Mouse (Mus musculus): ENCODE data around the gene Tet2.
A peak's percentile ranks its signal among the peaks of the same experiment; 100 is the strongest.
"Not testable (repeated sequence)": the region's sequence is repeated elsewhere in the genome, so short reads cannot be mapped to it uniquely, and the experiment has no call there.

Gene Tet2

DNA sequence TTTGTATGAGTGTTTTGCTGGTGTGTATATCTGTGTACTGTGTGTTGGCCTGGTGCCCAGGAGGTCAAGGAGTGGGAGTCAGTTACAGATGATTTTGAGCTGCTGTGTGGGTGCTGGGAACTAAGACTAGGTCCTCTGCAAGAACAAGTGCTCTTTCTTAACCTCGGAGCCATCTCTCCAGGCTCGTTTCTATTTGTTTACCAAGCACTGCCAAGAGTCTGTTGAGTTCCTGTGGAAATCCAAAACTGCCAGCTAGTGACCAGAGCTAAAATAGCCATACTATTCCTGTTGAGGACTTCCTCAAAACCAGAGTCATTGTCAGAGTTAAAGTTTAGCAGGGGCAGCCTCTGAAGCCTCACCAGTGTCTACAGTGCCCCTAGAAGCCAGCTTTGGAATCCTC lies 1.9 kb upstream of the Tet2 start:
- DNase-seq, result no peak

DNA sequence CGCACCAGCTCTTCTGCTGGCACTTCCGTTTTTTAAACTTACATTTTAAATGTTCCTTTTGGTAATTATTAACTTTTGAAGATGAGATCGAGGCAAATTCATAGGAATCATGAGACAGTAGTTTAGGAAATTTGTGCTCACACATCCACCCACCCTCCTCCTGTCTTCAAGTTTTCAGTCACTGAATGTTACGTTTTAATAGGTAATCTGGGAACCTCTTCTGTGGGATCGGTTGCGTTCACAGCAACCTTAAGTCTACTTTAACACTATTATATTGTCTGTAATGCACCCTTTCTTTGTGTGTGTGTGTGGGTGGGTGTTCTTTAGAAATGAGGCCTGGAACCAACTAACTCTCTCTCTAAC lies 346 bp upstream of the Tet2 start:
- no peak for DNase-seq

DNA sequence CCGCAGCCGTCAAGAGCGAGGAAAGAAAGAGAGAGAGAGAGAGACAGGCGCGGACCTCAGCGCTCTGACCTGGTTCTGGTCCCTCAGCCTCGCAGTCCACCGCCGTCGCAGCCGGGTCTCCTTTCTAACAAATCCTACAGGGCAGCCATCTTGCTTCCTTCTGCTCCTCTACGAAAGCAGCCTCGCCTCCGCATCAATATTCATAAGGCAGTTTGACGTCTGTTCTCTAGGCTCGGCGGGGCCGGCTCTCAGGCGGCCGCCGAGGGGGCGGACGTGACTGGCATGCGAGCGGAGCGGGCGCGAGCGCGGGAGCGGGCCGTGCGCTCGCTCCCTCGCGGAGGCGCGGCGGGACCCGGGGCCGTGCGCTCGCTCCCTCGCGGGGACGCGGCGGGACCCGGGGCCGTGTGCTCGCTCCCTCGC lies 798 bp downstream of the Tet2 start:
- peak; percentile 85 to 93 for DNase-seq

- peak; percentile 70 to 77 for DNase-seq
These were observed 1.6 kb downstream of the Tet2 start for GRCm38 (mm10) chr3:133543101-133544020.

DNA sequence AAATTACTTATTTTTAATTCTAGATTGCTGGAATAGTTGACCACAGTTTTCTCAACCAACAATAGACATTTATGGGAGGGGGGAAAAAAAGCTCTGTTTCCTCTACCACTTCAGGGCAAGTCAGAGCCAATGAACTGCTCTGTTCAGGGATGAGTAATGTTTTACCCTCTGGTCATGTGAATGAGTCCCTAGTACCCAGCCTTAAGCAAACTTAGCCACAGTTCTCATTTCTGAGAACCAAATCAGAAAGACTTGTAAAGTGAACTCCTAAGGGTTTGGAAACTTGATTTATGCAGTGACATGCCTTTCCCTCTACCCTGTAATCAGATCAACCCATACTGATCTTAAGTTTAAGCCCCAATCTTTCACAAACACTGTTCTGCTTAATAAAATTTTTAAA lies 2.9 kb downstream of the Tet2 start:
- DNase-seq, result no peak

DNA sequence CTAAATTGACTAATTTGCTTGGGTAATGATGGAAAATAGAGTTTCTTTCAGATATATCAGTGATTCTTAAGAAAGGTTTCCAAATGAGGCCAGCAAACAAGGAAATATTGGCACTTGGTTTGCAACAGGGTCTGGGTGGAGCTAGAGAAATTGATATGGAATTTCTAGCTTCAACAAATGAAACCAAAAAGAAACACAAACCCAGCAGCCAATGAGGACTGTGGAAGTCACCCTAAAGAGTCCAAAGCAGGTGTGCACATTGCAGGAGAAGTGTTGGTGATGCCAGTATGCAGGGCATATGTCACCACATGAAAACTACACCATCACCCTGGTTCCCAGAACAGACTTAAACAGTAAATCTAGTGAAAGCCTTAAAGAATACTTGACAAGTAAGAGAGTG lies 3.9 kb downstream of the Tet2 start:
- DNase-seq, result no peak

- DNase-seq, result no peak
These were observed 4.9 kb downstream of the Tet2 start for GRCm38 (mm10) chr3:133539991-133540390.

DNA sequence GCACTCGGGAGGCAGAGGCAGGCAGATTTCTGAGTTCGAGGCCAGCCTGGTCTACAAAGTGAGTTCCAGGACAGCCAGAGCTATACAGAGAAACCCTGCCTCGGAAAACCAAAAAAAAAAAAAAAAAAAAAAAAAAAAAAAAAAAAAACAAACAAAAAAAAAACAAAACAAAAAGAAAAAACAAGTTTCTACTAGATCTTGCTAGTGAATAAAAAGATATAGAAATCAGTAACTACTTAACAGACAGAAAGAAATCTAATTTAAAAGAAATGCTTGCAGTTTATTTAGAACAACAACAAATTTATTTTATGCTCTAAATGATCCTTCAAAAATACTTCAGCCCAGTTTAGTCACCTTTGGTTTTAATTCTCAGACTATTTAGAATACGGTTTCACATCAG lies 6.4 kb downstream of the Tet2 start:
- DNase-seq, result not testable (repeated sequence)

- DNase-seq, result peak in 1 of 2 experiments; percentile 6
These were observed 9.3 kb downstream of the Tet2 start for GRCm38 (mm10) chr3:133535644-133536043.

- DNase-seq, result peak; percentile 13 to 24
These were observed 10.9 kb downstream of the Tet2 start for GRCm38 (mm10) chr3:133534066-133534465.

DNA sequence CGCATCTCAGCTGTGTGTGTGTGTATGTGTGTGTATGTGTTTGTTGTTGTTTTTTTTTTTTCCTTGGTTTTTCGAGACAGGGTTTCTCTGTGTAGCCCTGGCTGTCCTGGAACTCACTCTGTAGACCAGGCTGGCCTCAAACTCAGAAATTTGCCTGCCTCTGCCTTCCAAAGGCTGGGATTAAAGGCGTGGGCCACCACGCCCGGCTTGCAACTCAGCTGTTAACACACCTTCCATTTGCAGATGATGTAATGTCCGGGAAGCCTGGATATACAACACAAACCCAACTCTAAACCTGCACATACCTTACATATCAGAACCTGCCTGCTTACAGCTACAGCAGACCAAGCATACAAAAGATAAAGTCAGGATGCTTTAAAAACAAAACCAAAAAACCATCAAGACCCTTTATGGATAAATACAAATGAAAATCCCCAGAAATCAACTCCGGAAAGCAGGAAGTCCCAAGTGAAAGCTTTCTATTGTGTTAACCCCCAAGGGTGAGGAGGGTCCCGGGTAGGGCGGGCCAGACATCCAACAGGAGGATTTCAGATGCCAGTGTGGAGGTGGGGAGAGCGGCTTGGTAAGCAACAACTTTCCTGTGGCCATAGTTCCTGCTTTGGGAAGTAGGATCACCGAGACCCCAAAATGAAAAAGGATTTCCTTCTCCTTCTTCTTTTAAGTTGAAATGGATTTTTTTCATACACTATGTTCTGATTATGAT lies 11.5 kb downstream of the Tet2 start:
- peak in 1 of 2 experiments; percentile 27 for DNase-seq

DNA sequence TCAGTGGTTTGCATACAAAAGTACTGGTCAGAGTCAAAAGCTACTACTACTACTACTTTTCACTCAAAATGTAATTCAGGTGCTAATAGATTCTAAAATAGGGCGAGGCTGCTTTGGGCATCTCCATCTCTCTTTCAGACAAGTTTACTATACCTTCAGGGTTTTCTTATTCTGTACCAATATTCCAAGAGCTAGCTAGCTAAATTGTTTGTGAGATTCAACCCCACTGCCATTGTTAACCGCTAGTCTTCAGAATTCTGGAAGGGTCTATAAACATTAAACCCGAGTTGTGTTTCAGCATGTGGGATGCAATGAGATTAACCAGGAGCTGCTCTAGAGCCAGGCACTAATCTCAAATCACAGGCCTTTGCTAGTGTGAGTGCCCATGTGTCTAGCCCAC lies 12.1 kb downstream of the Tet2 start:
- DNase-seq, result no peak

DNA sequence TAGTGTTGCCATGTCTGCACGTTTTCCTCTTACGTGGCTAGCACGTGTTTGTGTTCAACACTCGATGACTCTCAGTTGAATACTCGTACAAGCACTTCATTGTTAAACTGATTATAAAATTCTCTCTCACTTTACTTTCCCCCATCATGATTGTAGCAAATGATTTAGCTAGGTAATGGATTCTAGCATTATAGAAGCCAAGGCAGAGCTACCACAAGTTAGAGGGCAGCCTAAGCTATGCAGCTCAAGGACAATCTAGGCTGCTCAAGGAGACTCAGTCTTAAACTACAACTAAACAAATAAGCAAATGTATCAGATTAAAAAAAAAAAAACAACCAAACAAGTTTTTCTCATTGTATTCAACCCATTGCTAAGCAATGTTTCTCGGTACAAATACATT lies 12.7 kb downstream of the Tet2 start:
- no peak for DNase-seq

DNA sequence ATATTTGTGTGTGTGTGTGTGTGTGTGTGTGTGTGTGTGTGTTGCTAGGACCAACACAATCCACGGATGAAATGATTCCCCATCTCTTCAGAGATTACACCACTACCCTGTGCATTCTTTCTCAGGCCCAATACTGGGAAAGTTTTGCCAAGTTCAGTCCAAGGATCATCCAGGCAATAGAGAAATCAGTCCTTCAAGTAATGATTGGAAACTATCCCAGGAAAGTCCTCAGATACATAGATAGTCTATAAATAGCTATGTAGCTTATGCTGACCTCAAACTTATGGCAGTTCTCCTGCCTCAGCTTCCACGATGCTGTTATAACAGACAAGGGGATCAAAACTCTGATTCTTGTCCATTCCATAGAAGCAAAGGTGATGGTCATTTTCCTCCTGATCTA lies 13.8 kb downstream of the Tet2 start:
- no peak for DNase-seq

DNA sequence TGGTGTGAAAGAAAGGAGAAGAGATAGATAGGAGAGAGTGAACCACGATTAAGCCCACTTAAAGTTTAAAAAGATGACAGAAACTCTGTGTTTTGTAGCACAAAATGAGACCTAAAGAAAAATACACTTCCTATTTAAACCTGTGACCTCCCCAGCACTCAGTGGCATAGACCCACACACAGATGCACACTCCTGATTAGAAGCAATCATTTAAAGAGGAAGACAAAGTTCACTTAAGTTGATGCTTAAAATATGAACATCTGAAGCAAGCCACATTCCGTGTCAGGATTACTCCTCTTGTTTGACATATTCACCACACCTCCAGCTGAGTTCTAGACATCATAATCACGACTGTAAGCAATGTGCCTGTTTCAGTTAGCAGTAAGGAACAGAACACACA lies 14.3 kb downstream of the Tet2 start:
- DNase-seq, result no peak

DNA sequence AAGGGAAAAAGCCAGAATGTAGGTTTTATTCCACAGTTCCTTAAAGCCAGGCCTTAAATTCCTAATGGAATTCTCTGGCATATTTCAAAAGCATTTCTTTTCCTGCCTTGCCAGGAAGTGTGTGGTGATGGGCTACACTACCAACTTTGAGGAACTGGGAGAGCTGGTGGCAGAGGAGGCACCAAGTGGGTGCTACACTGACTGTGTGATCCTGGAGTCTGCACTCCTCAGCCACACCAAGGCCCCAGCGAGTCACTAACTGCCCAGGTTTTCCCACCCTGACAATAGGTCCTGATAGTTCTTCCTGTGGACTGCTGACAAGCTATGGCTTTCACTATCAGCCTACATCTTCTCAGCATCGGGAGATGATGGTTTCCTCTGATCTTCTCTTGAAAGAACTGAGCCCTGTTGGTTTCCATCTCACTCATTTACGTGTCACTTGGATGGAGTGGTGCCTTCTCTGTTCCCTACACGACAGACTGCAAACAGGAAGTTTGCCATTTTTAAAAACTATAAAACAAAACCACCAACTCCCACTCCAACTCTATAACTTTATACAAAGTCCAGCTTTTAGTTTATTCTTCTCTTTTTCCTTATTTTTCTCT lies 18.7 kb downstream of the Tet2 start:
- no peak for DNase-seq

DNA sequence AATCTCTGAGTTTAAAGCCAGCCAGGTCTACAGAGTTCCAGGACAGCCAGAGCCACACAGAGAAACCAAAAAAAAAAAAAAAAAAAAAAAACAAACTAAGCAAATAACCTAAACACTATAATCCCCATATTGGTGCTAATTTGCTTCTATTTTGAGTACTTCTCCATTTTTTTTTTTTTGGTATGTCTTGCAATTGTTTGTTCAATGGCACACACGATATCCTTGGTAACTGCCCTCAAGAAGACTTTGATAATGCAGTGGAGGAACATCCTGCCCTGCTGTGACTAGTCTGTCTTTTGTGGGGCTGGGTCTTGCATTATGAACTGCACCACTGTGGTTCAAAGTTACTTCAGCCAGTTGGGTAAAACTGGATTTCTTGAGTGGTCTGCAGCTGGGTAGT lies 19.4 kb downstream of the Tet2 start:
- DNase-seq, result no peak

DNA sequence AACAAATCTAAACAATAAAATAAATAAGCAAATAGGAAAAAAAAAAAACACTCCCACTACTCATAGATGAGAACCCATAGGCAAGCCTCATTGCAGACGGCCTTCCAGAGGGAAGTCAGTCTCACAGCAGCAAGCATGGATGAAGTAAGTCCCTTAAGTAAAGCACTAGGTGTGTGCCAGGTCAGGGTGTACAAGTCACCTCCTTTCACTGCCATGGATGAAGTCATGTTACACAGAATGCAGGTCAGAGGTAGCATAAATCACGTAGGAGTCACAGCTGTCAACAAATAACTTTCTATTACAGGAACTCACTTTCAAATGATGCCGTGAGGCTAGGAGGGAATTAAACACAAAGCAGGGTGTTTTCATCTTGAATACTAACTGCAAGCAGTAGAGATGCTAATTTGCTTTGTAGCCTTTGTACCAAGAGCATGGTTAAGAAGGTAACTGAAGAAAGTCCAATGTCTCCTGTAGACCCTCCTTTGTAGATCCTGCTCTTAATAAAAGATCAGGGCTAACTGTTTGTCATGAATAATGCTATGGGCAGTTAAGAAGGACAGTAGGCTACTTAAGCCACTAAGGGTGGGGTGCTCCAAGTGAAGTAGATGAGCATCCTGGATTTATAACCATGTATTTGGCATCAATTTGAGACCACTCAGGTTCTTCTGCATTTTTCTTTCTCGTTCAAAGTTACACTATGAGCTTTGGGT lies 20.4 kb downstream of the Tet2 start:
- no peak for DNase-seq

GRCm38 (mm10) chr3:133523191-133523590 lies 21.7 kb downstream of the Tet2 start:
- DNase-seq, result no peak

DNA sequence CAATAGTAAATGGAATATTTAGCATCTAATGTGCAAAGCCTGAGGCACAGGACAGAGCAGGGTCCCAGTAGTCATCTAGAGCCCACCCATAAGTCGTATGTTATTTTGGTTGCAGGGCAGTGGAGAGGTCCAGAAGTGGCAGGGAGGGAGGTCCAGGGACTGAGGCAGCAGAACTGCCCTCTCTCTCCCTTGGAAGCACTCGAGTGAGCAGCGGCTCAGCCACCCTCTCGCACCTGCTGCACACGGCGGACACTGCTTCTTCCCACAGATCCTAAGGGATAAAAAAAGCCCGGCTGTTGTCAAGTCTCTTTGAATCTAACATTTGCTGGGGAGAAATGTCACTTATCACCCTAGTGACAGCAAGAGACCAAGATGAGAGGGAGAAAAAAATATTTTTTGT lies 22.6 kb downstream of the Tet2 start:
- peak in 1 of 2 experiments; percentile 15 for DNase-seq

GRCm38 (mm10) chr3:133518801-133519200 lies 26.1 kb downstream of the Tet2 start:
- DNase-seq, result no peak

GRCm38 (mm10) chr3:133518116-133518515 lies 26.8 kb downstream of the Tet2 start:
- DNase-seq, result peak in 1 of 2 experiments; percentile 11

DNA sequence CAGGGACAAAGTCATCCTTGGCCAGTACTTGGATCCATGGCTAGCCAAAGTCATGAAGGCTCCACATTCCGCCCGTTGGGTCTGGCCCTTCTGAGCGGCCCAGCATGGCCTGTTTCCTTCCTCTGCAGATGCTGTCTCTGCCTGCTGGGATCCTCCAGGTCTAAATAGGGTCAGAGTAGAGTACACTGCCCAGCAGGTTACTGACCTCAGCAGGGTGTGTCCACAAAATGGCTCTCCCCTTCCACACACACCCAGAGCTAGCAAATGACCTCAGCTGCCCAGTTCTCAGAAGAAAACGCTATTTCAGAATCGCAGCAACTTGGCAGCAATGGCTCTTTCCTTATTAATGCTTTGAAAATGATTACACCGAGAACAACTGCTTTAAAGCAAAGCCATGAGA lies 27.5 kb downstream of the Tet2 start:
- no peak for DNase-seq

Measured in kidney, postnatal 4 days (tissue).